12 mouse cellular contexts compared by ENCODE assay signal in genomic region chr11:114284820-114285666, GRCm38 (mm10).
DNase-seq lines count a peak whose midpoint lies in the region; ATAC-seq lines count a peak whose summit lies in the region.
"Had no signal": no experiment of that assay in that cellular context is flagged by ENCODE, and none has a peak within 500 bp of the region (broad histone marks: within the 10 kb centered on the region; RNA-seq: fewer than 3 reads in every experiment).

No protein-coding gene starts in this region.

- no peaks in the 10 kb centered on the region for H3K27me3 ChIP-seq in forebrain, embryonic 12.5 days
- no peaks in the 10 kb centered on the region for H3K27me3 ChIP-seq in forebrain, embryonic 10.5 days (ENCODE audit: poor library complexity, severe bottlenecking)
- H3K27me3 ChIP-seq in liver, embryonic 11.5 days (replicated peaks; ENCODE audit: control insufficient read depth, insufficient read depth, low read length), result no peaks in the 10 kb centered on the region
- H3K27me3 ChIP-seq: limb, embryonic 15.5 days had no signal

- H3K36me3 ChIP-seq in forebrain, embryonic 12.5 days (replicated peaks), result no peaks in the 10 kb centered on the region
- H3K36me3 ChIP-seq in forebrain, embryonic 10.5 days (replicated peaks), result no peaks in the 10 kb centered on the region
- H3K36me3 ChIP-seq in liver, embryonic 11.5 days (ENCODE audit: control insufficient read depth, insufficient read depth, low read length), result no peaks in the 10 kb centered on the region
- H3K36me3 ChIP-seq: limb, embryonic 15.5 days; stomach, embryonic 15.5 days had no signal

- no peak overlapping the region for H3K4me2 ChIP-seq in forebrain, embryonic 12.5 days
- H3K4me2 ChIP-seq in liver, embryonic 11.5 days, result no peak overlapping the region
- H3K4me2 ChIP-seq: limb, embryonic 15.5 days; stomach, embryonic 15.5 days had no signal

- 0 out of 2 replicates have a peak overlapping the region, but pooled peaks have one; percentile 0 for H3K27ac ChIP-seq in forebrain, embryonic 12.5 days
- no peak overlapping the region for H3K27ac ChIP-seq in forebrain, embryonic 10.5 days
- no peak overlapping the region for H3K27ac ChIP-seq in liver, embryonic 11.5 days (ENCODE audit: low read depth, low read length)
- H3K27ac ChIP-seq: limb, embryonic 15.5 days; stomach, embryonic 15.5 days had no signal

- intact Hi-C loops in heart, postnatal 14 days (cut with DNase I), result loop anchor here (5.0 kb wide), 3 partner anchors 78 to 352 kb away; no protein-coding TSS in a partner anchor

- 86% methylated on average over 20 of the region's 20 CpGs for WGBS in forebrain, embryonic 12.5 days
- 86% methylated on average over 20 of the region's 20 CpGs for WGBS in forebrain, embryonic 10.5 days
- WGBS in liver, embryonic 11.5 days, result 77% methylated on average over 20 of the region's 20 CpGs

- DNase-seq in forebrain, embryonic 10.5 days (ENCODE audit: extremely low spot score, low spot score), result no peak
- peak; percentile 54 to 56 for DNase-seq in frontal cortex, postnatal 36 days (ENCODE audit: low spot score in 2 of 2)
- peak; percentile 48 to 64 for DNase-seq in layer of hippocampus, postnatal 10 days (ENCODE audit: low spot score in 2 of 2)
- peak; percentile 39 for DNase-seq in right cerebral cortex, adult 2 months (ENCODE audit: low spot score in 2 of 2)
- no peak for DNase-seq in liver, embryonic 11.5 days (ENCODE audit: low spot score)
- no peak for DNase-seq in urinary bladder, postnatal 4 days (ENCODE audit: low spot score in 2 of 2)
- no peak for DNase-seq in heart, postnatal 14 days
- DNase-seq: heart, adult 11 months; kidney, postnatal 14 days had no signal

- H3K9me3 ChIP-seq in forebrain, embryonic 12.5 days, result no peaks in the 10 kb centered on the region
- H3K9me3 ChIP-seq in forebrain, embryonic 10.5 days, result no peaks in the 10 kb centered on the region
- no peaks in the 10 kb centered on the region for H3K9me3 ChIP-seq in liver, embryonic 11.5 days (ENCODE audit: control insufficient read depth, low read length)
- H3K9me3 ChIP-seq: limb, embryonic 15.5 days; stomach, embryonic 15.5 days had no signal

- ATAC-seq in forebrain, embryonic 12.5 days (ENCODE audit: low FRiP score), result no peak
- no peak for ATAC-seq in liver, embryonic 11.5 days (replicated peaks; ENCODE audit: low FRiP score)

- H3K9ac ChIP-seq in forebrain, embryonic 12.5 days, result no peak overlapping the region
- no peak overlapping the region for H3K9ac ChIP-seq in liver, embryonic 11.5 days (ENCODE audit: low read depth, low read length)
- H3K9ac ChIP-seq: limb, embryonic 15.5 days; stomach, embryonic 15.5 days had no signal

- H3K4me3 ChIP-seq in forebrain, embryonic 12.5 days (replicated peaks), result no peak overlapping the region
- no peak overlapping the region for H3K4me3 ChIP-seq in forebrain, embryonic 10.5 days
- no peak overlapping the region for H3K4me3 ChIP-seq in liver, embryonic 11.5 days (ENCODE audit: low read depth, low read length)
- H3K4me3 ChIP-seq: limb, embryonic 15.5 days; stomach, embryonic 15.5 days had no signal

- peaks cover 15% of the 10 kb centered on the region for H3K4me1 ChIP-seq in forebrain, embryonic 12.5 days
- peaks cover 15% of the 10 kb centered on the region for H3K4me1 ChIP-seq in forebrain, embryonic 10.5 days
- H3K4me1 ChIP-seq in liver, embryonic 11.5 days (replicated peaks; ENCODE audit: control insufficient read depth, insufficient read depth, low read length), result no peaks in the 10 kb centered on the region
- H3K4me1 ChIP-seq: limb, embryonic 15.5 days; stomach, embryonic 15.5 days had no signal

Comparison
In these comparisons a context has a peak if more than half of its experiments do, and no peak if none do; other contexts are left out.
1. DNase-seq: peak in frontal cortex, postnatal 36 days (2 of 2), layer of hippocampus, postnatal 10 days (2 of 2) and right cerebral cortex, adult 2 months (2 of 2); none in forebrain, embryonic 10.5 days (single experiment), liver, embryonic 11.5 days (single experiment), urinary bladder, postnatal 4 days (0 of 2) and heart, postnatal 14 days (0 of 2).